Mouse (Mus musculus): ENCODE measurements around the gene Aldh3a1. TPM values are rescaled to one million over a fixed set of nuclear protein-coding genes. Genes with fewer than 3 reads are reported as not detected.

The Aldh3a1 gene
- polyA plus RNA-seq, 1 experiment from 2014 or later = 0.25 TPM

GRCm38 (mm10) chr11:61197935-61198334 is 9.4 kb upstream of the Aldh3a1 start:
- Histone ChIP-seq H3K9ac (no peak overlapping the region), H3K4me1 (replicated peaks) (no peaks in the 10 kb centered on the region), H3K27ac (no peak overlapping the region), H3K9me3 (replicated peaks) (no peaks in the 10 kb centered on the region), H3K4me2 (no peak overlapping the region), H3K27me3 (peaks cover 13% of the 10 kb centered on the region), H3K4me3 (no peak overlapping the region), H3K36me3 (no peaks in the 10 kb centered on the region)
- ATAC-seq (replicated peaks; ENCODE audit: insufficient number of reproducible peaks, insufficient read depth, low FRiP score, low read depth) = no peak

- Histone ChIP-seq H3K36me3 (no peaks in the 10 kb centered on the region), H3K4me3 (no peak overlapping the region)
- WGBS = 48% methylated on average over 4 of the region's 4 CpGs
These were observed 7.5 kb upstream of the Aldh3a1 start for GRCm38 (mm10) chr11:61199620-61200362.

GRCm38 (mm10) chr11:61202186-61202585 is 5.2 kb upstream of the Aldh3a1 start:
- no peak overlapping the region for H3K4me3 ChIP-seq
- no peaks in the 10 kb centered on the region for H3K36me3 ChIP-seq
- H3K4me2 ChIP-seq = no peak overlapping the region
- no peak for ATAC-seq (replicated peaks; ENCODE audit: insufficient number of reproducible peaks, insufficient read depth, low FRiP score, low read depth)
- H3K9ac ChIP-seq = no peak overlapping the region
- H3K4me1 ChIP-seq (replicated peaks) = peaks cover 8% of the 10 kb centered on the region
- no peak overlapping the region for H3K27ac ChIP-seq
- no peaks in the 10 kb centered on the region for H3K27me3 ChIP-seq
- 74% methylated on average over 6 of the region's 6 CpGs for WGBS
- no peaks in the 10 kb centered on the region for H3K9me3 ChIP-seq (replicated peaks)

More at GRCm38 (mm10) chr11:61199620-61200362, 7.5 kb upstream of the Aldh3a1 start:
- Histone ChIP-seq H3K4me2 (no peak overlapping the region), H3K9ac (no peak overlapping the region), H3K9me3 (replicated peaks) (no peaks in the 10 kb centered on the region), H3K27ac (no peak overlapping the region), H3K4me1 (replicated peaks) (no peaks in the 10 kb centered on the region), H3K27me3 (peaks cover 5% of the 10 kb centered on the region; the same call in 1 of the 2 replicates)
- no peak for ATAC-seq (replicated peaks; ENCODE audit: insufficient number of reproducible peaks, insufficient read depth, low FRiP score, low read depth)

- H3K27ac ChIP-seq = no peak overlapping the region
- no peak for ATAC-seq (replicated peaks; ENCODE audit: insufficient number of reproducible peaks, insufficient read depth, low FRiP score, low read depth)
- H3K4me1 ChIP-seq (replicated peaks) = peaks cover 14% of the 10 kb centered on the region
- no peaks in the 10 kb centered on the region for H3K9me3 ChIP-seq (replicated peaks)
- H3K36me3 ChIP-seq = no peaks in the 10 kb centered on the region
- H3K9ac ChIP-seq = no peak overlapping the region
- no peak overlapping the region for H3K4me3 ChIP-seq
- H3K27me3 ChIP-seq = no peaks in the 10 kb centered on the region
- WGBS = 70% methylated on average over 2 of the region's 2 CpGs
- no peak overlapping the region for H3K4me2 ChIP-seq
These were observed 4.5 kb upstream of the Aldh3a1 start for GRCm38 (mm10) chr11:61202810-61203209.

GRCm38 (mm10) chr11:61205167-61205950 is 2.0 kb upstream of the Aldh3a1 start:
- H3K4me2 ChIP-seq = no peak overlapping the region
- no peak overlapping the region for H3K27ac ChIP-seq
- H3K9me3 ChIP-seq (replicated peaks) = no peaks in the 10 kb centered on the region
- ATAC-seq (replicated peaks; ENCODE audit: insufficient number of reproducible peaks, insufficient read depth, low FRiP score, low read depth) = no peak
- no peak overlapping the region for H3K4me3 ChIP-seq
- H3K9ac ChIP-seq = no peak overlapping the region
- H3K27me3 ChIP-seq = peaks cover 10% of the 10 kb centered on the region
- no peaks in the 10 kb centered on the region for H3K36me3 ChIP-seq
- peaks cover 25% of the 10 kb centered on the region for H3K4me1 ChIP-seq (replicated peaks)
- 83% methylated on average over 10 of the region's 10 CpGs for WGBS

- Histone ChIP-seq H3K4me1 (replicated peaks) (peaks cover 25% of the 10 kb centered on the region), H3K4me3 (no peak overlapping the region), H3K4me2 (no peak overlapping the region), H3K36me3 (no peaks in the 10 kb centered on the region), H3K9ac (no peak overlapping the region), H3K9me3 (replicated peaks) (no peaks in the 10 kb centered on the region), H3K27ac (no peak overlapping the region), H3K27me3 (peaks cover 16% of the 10 kb centered on the region)
- WGBS = 88% methylated on average over 3 of the region's 3 CpGs
- ATAC-seq (replicated peaks; ENCODE audit: insufficient number of reproducible peaks, insufficient read depth, low FRiP score, low read depth) = no peak
These were observed 1.2 kb upstream of the Aldh3a1 start for GRCm38 (mm10) chr11:61206136-61206535.

- H3K27ac ChIP-seq = peak overlapping the region; percentile 45
- no peak overlapping the region for H3K9ac ChIP-seq
- peaks cover 38% of the 10 kb centered on the region for H3K27me3 ChIP-seq
- H3K4me3 ChIP-seq = no peak overlapping the region
- no peak overlapping the region for H3K4me2 ChIP-seq
- H3K36me3 ChIP-seq = no peaks in the 10 kb centered on the region
- WGBS = 60% methylated on average over 10 of the region's 10 CpGs
- H3K4me1 ChIP-seq (replicated peaks) = peaks cover 29% of the 10 kb centered on the region
- ATAC-seq (replicated peaks; ENCODE audit: insufficient number of reproducible peaks, insufficient read depth, low FRiP score, low read depth) = no peak
- H3K9me3 ChIP-seq (replicated peaks) = no peaks in the 10 kb centered on the region
These were observed 979 bp downstream of the Aldh3a1 start for GRCm38 (mm10) chr11:61208316-61208715.

GRCm38 (mm10) chr11:61212102-61212501 is 4.8 kb downstream of the Aldh3a1 start:
- H3K4me2 ChIP-seq = no peak overlapping the region
- no peak for ATAC-seq (replicated peaks; ENCODE audit: insufficient number of reproducible peaks, insufficient read depth, low FRiP score, low read depth)
- H3K9ac ChIP-seq = no peak overlapping the region
- H3K4me1 ChIP-seq (replicated peaks) = peaks cover 22% of the 10 kb centered on the region
- no peaks in the 10 kb centered on the region for H3K36me3 ChIP-seq
- no peaks in the 10 kb centered on the region for H3K9me3 ChIP-seq (replicated peaks)
- 34% methylated on average over 20 of the region's 20 CpGs for whole genome bisulfite sequencing
- 0 out of 2 replicates have a peak overlapping the region, but pooled peaks have one; percentile 4 for H3K4me3 ChIP-seq
- H3K27ac ChIP-seq = no peak overlapping the region
- H3K27me3 ChIP-seq = peaks cover 43% of the 10 kb centered on the region

GRCm38 (mm10) chr11:61215936-61216335 is 8.6 kb downstream of the Aldh3a1 start:
- H3K9ac ChIP-seq = no peak overlapping the region
- peaks cover 29% of the 10 kb centered on the region for H3K27me3 ChIP-seq
- no peaks in the 10 kb centered on the region for H3K36me3 ChIP-seq
- H3K4me3 ChIP-seq = no peak overlapping the region
- WGBS = 83% methylated on average over 3 of the region's 3 CpGs
- H3K4me1 ChIP-seq (replicated peaks) = peaks cover 4% of the 10 kb centered on the region; the same call in 1 of the 2 replicates
- no peak for ATAC-seq (replicated peaks; ENCODE audit: insufficient number of reproducible peaks, insufficient read depth, low FRiP score, low read depth)
- no peaks in the 10 kb centered on the region for H3K9me3 ChIP-seq (replicated peaks)
- H3K4me2 ChIP-seq = no peak overlapping the region
- no peak overlapping the region for H3K27ac ChIP-seq

GRCm38 (mm10) chr11:61220156-61220881 is 13.0 kb downstream of the Aldh3a1 start:
- H3K27me3 ChIP-seq = no peaks in the 10 kb centered on the region
- H3K9me3 ChIP-seq (replicated peaks) = no peaks in the 10 kb centered on the region
- ATAC-seq (replicated peaks; ENCODE audit: insufficient number of reproducible peaks, insufficient read depth, low FRiP score, low read depth) = no peak
- no peak overlapping the region for H3K4me3 ChIP-seq
- H3K27ac ChIP-seq = no peak overlapping the region
- H3K4me2 ChIP-seq = no peak overlapping the region
- 53% methylated on average over 9 of the region's 9 CpGs for WGBS
- H3K9ac ChIP-seq = no peak overlapping the region
- no peaks in the 10 kb centered on the region for H3K36me3 ChIP-seq
- H3K4me1 ChIP-seq (replicated peaks) = 0 out of 2 replicates have a peak, but pooled peaks cover 4% of the 10 kb centered on the region

- H3K4me2 ChIP-seq = no peak overlapping the region
These were observed 14.7 kb downstream of the Aldh3a1 start for GRCm38 (mm10) chr11:61222007-61222406.

More at GRCm38 (mm10) chr11:61222007-61222406, 14.7 kb downstream of the Aldh3a1 start:
- Histone ChIP-seq H3K9me3 (replicated peaks) (no peaks in the 10 kb centered on the region), H3K27ac (no peak overlapping the region), H3K36me3 (no peaks in the 10 kb centered on the region), H3K4me3 (no peak overlapping the region), H3K9ac (no peak overlapping the region), H3K27me3 (no peaks in the 10 kb centered on the region), H3K4me1 (replicated peaks) (peaks cover 14% of the 10 kb centered on the region)
- ATAC-seq (replicated peaks; ENCODE audit: insufficient number of reproducible peaks, insufficient read depth, low FRiP score, low read depth) = no peak
- WGBS = 74% methylated on average over 1 of the region's 1 CpGs
